Mouse (Mus musculus) heart, postnatal 25 days (tissue): Measurements from ENCODE around the gene Slc51b. TPM values are rescaled to one million over a fixed set of nuclear protein-coding genes. Genes with fewer than 3 reads are reported as not detected.

Experiments used
- DNase-seq: peaks from one replicate; pipeline ENCODE4 v3.0.0; 2022; ENCODE audit warnings: low spot score
- intact Hi-C: fragments of 180-260 bp; cut with DNase I; formaldehyde crosslinking; loops from one replicate; pipeline ENCODE4 v1.15.1; 2025
- total RNA-seq, 2 experiments: library from RNA; stranded (reverse); gene quantifications; 2 replicates each; pipeline ENCODE4 v1.2.3; 2021

Gene Slc51b
- total RNA-seq, 2 experiments from 2014 or later = not detected

DNA sequence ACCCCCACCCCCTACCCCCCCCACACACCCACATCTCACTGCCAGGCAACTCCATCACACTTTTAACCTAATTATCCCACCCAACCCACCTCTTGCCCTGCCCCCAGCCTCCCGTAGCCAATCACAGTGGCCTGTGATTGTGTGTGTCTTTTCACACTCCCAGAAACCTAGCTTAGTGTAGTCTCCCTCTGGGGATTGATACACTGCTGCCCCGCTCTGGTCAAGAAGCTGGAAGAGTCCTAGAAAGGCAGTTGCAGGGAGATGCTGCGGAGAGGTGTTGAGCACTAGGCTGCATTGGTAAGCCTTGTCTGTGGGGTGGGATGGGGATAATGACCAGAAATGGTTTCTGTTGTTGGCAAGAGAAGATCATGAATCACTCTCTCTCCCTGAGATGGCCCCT, 5.0 kb downstream of the Slc51b start:
- DNase-seq = no peak
- intact Hi-C loops = no loop called here

DNA sequence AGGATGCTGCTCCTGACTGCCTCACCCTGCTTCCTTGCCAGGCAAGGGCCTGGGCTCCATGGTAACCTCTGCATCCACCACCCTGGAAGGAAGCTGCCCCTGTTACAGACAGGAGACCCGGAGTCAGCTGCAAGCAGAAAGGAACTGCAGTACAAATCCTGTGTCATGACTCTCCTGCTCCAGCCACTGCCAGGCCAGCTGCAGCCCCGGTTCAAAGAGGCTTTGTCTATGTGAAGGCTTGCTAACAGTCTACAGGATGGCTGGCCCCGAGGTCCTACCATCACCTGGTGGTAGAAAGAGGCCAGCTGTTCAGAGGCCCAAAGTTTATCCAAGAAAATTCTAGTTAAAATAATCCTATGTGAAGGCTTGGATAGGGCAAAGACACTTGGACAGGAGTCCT, 11.4 kb downstream of the Slc51b start:
- no peak for DNase-seq
- intact Hi-C loops = no loop called here

DNA sequence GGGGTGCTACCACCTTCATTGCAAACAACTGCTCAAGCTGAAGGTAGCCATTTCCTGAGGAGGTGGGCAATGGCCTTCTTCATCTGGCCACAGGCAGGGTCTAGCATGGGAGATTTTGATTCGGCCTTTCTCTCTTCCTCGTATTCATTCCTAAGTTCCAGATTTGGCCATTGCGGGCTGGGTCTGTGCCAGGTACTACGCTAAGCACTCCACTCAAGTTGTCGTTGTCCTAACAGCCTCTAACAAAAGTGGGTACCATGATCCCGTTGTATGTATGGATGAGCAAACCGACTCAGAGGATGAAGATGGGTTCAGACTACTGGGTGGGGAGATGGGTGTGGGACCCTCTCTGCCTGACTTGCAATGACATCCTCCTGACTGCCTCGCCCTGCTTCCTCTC, 12.4 kb downstream of the Slc51b start:
- intact Hi-C loops = no loop called here
- DNase-seq = no peak

DNA sequence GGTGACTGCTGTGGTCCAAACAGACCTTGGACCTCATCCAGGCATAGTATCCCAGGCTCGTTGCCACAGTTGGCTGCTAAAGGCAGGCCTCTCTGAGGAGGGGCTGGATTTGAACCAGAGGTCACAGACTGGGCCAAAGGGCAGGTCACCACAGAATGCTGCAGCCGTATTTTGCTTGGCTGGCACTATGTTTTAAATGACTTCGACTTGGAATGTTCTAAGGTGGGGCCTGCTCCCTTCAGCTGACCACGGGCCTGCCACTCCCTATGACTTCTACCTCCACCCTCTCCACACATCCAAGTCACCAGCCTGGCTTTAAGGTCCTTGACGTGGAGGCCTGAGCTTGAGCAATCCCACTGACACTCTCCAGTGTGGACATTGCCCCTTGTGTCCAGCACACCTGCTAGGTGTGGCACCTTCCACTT, 13.9 kb downstream of the Slc51b start:
- intact Hi-C loops = no loop called here
- DNase-seq = no peak

DNA sequence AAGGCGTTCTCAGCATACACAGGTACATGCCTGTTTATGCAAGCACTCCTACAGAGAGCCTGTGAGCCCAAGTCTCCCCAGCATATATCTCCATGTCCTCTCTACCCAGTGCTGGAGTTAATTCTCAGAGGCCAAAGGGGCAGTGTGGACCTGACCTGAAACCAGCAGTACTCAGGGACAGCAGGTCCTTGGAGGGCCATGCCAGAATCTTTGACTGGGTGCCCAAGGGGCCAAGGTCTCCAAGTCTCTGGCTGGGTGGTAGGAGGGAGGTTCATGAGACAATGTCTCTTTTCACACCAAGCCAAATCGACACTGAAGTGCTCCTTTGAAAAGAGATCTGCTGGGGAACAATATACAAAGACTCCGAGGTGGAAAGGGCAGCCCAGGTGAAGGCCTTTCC, 14.9 kb downstream of the Slc51b start:
- no peak for DNase-seq
- intact Hi-C loops = no loop called here

DNA sequence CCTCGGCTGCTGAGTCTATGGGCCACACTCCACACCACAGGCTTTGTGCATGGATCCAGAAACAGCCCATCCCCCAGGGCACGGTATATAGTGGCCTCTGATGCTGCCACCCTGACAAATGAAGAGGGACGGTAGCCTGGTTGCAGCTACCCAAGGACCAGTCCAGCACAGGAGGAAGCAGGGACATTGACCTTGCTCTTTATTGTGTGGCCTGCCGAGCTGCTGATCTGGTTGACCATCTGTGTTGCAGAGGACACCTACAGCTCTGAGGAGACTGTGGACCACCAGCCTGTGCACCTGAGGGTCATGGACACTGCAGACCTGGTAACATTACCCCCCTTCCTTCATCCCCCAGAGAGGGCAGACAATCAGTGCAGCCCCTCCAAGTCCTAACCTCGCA, 15.4 kb downstream of the Slc51b start:
- no peak for DNase-seq
- intact Hi-C loops = no loop called here

DNA sequence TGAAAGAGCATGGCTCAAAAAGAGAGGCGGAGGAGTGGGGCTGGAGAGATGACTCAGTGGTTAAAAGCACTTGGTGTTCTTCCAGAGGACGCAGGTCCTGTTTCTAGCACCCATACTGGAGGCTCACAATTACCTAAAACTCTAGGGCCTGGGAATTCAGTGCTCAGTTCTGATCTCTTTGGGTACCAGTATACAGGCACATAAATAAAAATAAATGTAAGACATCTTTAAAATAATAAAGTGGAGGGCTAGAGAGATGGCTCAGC, 17.6 kb downstream of the Slc51b start:
- intact Hi-C loops = no loop called here
- no peak for DNase-seq

DNA sequence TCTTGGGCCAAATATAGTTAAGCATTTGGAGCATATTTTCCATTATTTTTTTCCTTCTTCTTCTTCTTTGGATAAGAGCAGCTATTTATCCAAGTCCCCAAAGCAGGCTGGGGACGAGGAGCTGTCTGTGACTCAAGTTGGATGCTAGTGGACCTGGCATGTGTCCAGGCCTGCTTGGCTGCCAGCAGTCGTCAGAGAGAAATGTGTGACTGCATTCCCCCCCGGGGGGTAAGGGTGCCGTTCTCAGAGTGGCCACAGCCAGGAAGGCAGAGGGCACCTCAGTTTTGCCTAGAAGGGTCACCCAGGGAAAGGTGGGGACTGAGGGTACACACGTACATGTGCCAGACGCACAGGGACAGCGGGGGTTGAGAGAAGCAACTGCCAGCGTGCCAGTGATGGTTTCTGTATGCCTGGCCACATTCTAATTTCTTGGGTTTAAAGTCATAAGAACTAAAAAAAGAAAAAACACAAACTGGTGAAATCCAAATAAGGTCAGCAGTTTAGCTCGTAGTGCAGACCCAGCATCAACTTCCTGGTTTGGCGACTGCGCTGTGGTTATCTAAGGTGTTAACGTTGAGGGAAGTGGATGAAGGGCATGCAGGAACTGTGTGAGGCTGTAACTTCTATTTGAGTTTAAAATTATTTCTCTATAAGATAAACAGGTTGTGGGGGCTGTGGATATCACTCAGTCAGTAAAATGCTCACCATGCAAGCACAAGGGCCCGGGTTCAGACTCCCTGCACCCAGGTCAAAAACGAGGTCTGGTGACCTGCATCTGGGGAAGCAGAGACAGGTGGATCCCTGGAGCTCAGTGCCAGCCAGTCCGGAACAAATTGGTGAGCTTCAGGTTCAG, 18.2 kb downstream of the Slc51b start:
- peak; percentile 80 for DNase-seq
- intact Hi-C loops = no loop called here

DNA sequence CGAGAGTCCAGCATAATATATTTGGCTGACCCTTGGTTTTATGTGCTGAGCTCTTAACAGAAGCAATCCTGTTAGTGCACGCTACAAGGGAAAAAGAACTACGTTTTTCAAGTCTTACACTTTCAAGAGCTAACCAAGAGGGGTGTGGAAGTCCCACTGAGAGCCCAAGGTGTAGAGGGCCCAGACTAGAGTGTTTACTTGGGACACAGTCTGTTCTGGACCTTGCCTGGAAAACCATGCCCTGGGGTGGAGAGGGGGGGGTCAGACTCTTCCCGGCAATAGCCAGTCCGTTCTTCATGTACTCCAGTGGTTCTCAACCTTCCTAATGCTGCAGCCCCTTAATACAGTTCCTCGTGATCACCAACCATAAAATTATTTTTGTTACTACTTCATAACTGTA, 22.8 kb downstream of the Slc51b start:
- intact Hi-C loops = no loop called here
- no peak for DNase-seq

DNA sequence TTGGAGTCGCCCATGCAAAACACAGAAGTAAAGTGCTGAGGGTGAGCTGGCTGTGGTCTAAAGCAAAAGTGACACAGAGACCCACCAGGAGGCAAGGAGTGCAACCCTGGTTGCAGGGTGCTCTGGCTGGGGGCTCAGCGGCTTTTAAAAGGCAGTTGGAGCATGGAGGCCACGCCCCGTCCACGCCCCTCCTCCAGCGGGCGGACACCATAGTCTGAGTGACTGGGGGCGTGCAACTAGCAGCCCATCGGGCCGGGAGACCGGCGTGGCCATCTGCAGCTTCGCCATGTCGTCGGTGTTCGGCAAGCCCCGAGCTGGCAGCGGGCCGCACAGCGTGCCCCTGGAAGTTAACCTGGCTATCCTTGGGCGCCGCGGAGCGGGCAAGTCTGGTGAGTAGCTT, 24.5 kb downstream of the Slc51b start, which contains the start of gene Rasl12:
Gene Rasl12 (plus strand): TSS at position 228 of the 400 bp plus-strand sequence.
- peak; percentile 68 for DNase-seq
- intact Hi-C loops = no loop called here

DNA sequence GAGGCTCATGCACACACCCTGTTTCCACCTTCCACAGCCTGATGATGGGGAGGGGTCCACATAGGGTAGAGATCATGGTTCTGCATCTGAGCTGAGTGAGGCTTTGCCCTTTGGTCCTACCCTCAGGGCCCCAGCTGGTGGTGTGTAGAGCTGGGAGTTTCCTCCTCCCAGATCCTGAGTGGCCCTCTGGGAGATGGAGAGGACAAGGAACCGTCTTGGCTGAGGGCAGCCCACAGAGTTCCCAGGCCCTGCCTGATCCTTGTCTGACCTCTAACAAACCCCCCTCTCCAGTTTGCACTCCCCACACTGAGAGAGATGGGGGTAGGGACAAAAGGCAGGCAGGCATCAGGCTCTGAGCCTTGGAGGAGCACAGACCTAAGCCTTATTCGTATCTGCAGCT, 28.4 kb downstream of the Slc51b start:
- intact Hi-C loops = no loop called here
- DNase-seq = no peak

DNA sequence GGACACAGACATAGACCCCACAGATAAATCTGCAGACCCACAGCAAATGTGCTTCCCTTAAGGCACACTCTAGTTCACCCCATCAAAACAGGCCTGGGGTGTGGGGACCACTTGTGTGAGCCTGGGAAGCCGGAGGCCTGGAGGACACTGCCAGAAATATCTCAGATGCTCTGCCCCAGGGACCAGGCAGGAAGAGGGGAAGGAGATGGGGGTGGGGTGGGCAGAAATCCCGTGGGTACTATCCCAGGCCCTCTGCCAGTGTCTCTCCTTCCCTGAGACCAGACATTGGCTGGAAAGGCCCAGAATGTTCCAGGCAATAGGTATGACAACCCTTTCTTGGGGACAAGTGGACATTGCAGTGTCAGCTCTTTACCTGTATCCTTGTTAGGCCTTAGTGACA, 29.1 kb downstream of the Slc51b start:
- intact Hi-C loops = loop anchor here (2.0 kb wide), 1 partner anchor 39 kb away; no protein-coding TSS in a partner anchor
- no peak for DNase-seq

DNA sequence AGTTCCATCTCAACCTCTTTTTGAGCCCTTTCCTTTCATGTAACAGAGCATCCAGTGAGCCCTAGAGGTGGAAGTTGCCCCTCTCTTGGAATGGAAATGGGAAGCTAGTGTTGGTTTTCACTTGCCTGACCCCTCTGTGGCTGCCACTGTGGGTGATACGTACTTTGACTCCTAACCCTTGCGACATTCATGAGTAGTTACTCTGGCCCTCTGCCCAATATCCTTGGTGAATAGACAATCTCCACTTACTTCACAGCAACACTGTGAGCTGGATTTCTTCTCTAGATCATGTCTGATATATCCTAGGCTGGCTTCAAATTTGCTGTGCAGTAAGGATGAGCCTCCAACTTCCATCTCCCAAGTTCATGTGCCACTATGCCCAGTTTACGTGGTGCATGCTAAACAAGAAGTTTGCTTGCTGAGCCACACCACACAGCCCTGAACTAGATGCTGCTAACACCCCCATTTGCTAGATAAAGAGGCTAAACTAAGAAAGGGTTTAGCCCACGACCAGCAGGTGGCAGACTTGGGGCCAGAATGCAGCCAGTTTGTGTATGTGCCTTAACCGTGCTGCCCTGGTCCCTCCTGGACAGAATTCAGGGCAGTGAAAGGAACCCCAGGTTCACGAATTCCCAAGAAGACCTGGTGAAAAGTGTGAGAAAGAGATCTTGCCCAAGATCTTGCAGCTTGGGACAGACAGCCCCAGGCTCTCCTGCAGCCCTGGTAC, 30.0 kb downstream of the Slc51b start:
- intact Hi-C loops = loop anchor here (2.0 kb wide), 1 partner anchor 40 kb away; no protein-coding TSS in a partner anchor
- no peak for DNase-seq

DNA sequence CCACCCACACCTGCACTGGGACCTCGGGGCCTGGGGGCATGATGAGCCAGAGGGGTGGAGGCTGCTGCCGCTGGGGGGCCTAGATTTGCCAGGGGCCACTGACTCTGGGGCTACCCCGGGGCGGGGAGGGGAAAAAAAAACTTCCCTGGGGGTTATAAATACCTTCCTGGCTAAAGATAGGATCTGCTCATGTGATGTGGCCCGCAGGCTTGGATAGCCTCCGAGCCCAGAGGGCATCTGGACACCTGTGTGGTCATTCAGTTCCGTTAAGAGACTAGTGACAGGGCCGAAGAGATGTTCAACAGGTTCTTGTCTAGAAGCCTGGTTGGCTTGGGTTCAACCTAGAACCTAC, 31.2 kb downstream of the Slc51b start, which contains the start of gene Kbtbd13:
Gene Kbtbd13 (minus strand): TSS at position 40 of the 352 bp plus-strand sequence.
- intact Hi-C loops = no loop called here
- DNase-seq = no peak

DNA sequence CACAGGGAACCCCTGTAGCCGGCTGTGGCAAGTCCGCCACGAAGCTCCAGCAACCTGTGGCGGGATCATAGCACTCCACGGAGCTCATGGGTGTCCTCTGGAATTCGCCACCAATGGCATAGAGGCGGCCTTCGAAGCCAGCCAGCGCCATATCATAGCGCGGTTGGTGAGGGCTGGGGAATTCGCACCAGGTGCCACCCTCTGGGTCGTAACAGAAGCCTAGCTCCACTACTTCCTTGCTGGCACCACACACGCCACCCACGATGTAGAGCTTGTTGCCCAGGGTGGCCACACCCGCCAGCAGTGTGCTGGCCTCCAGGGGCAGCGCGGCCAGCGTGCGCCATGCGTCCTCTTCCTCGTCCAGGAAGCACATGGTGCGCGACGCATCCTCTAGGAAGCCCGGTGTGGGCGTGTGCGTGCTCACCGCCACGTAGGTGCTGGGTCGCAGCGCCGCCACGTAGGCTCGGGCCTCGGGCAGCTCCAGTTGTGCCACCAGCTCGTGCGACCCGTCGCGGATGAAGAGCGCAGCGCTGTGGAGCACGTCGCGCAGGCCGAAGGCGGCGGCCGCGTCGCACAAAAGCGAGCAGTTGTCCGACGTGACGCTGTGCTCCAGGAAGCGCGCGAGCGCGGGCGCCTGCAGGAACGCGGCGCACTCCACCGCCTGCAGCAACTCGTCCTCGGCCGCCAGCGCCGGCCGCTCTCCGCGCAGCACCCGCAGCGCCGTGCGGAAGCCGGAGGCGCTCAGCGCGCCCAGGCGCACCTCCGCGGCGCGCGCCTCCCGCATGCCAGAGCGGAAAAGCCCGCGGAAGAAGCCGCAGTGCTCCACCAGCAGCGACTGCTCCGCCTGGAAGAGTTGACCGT, 31.8 kb downstream of the Slc51b start:
- intact Hi-C loops = no loop called here
- DNase-seq = no peak

DNA sequence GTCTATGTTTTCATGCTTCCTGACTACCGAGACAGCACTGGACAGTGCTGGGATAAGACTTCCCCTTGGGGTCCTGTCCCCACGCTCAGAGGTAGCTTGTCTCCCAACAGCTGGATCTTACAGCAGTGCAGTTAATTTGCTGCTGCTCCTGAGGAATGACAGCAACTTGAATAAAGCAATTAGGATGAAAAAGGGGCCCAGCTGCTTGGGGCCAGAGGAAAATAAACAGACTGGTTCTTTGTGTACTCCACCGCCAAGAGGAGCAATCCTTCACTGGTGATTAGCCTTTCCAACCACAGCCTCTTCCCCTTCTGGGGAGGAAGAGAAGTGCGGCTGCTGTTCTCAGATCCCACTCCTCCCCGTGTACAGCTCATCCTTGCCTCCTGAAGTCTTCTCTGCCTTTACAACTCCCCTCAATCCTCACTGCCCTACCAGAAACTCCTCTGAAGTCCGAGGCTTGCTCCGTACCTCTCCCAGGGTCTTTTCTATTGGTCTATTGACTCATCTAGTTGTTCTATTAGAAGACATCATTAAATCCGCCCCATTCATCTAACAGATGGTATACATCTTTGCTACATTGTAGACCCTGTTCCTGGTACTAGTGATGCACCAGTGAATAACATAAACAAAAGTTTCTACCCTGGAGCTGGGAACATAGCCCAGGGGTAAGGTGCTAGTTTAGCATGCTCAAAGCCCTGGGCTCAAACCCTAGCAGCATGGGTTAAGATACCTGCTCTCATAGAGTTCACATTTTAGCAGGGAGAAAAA, 36.2 kb downstream of the Slc51b start:
- intact Hi-C loops = no loop called here
- DNase-seq = no peak

DNA sequence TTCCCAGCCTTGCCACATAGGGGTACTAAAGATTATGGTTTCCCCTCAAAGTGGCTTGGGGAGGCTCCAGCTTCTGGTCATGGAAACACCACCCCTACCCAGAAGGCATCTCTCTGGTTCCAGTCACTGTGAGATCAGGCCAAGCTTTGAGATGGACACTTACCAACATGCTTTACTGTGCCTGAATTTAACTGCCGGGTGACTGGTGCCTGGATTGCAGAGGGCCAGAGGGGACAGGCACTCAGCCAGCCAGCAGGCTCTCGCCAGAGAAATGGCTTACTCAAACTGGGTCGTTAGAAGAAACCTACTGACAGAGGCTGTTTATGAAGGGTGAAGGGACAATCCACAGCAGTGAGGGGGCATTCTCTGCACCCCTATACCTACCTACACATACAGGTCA, 38.5 kb downstream of the Slc51b start:
- DNase-seq = no peak
- intact Hi-C loops = no loop called here

DNA sequence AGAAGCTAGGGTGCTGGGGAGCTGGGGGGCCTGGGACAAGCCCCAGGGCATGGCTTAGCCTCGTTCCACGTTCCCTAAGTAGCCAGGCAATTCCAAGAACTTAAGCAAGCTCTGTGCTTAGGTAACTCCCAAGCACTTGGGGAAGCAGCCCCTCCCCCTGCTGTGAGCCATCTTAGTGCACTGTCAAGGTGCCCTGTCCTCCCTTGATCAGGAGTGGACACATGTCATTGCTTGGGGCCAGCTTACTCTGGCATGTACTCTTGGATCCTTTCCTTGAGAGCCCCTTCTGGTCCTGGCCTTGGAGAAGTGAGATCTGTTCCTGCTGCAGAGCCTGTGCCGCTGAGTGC, 40.0 kb downstream of the Slc51b start:
- DNase-seq = no peak
- intact Hi-C loops = no loop called here

DNA sequence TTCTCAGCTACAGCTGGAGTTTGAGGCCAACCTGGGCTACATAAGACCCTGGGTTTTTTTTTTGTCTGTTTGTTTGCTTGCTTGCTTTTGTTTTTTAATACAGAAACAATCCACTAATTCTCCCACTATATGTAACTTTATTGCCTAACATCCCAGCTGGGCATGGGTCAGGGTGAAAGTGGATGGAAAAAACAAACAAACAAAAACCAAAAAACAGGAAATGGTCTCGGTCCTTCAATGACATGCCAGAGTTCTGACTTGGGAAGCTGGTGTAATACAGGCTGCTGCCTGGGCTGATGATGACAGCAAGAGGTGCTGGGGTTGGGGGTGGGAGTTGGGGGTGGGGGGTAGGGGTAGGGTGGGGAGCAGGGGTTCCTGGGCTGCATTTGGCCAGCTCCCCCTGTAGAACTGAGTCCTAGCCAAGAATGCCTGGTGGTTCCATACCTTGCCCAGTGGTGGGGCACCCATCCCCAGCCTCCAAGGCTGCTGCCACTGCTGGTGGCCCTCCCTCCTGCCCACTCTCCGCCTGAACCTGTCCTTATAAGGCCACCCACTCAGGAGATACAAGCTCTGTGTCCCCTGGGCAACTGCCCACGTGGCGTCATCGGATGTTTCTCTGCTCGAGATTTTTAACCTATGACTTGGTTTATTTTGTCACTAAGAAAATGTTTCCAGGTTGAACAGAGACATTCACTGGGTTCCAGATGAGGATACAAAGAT, 40.6 kb downstream of the Slc51b start:
- intact Hi-C loops = no loop called here
- no peak for DNase-seq
